Mouse (Mus musculus) liver, postnatal 0 days (tissue): ENCODE measurements around the gene Tmem183a.

Experiments used
- CTCF ChIP-seq: sonication (generic); IDR thresholded peaks from 2 replicates; pipeline ENCODE4 v1.5.1; 2016; ENCODE audit warnings: antibody characterized with exemption, low read depth
- EP300 ChIP-seq: IDR thresholded peaks from 2 replicates; pipeline ENCODE4 v1.6.1; 2016; ENCODE audit warnings: antibody characterized with exemption, low read depth, mild to moderate bottlenecking

- no peak for TF ChIP-seq EP300
- TF ChIP-seq CTCF: no peak
These were observed 25.6 kb downstream of the Tmem183a start for GRCm38 (mm10) chr1:134335924-134336810.
